Mouse (Mus musculus): Measurements from ENCODE around the gene Mok. TPM values are rescaled to one million over a fixed set of nuclear protein-coding genes. Genes with fewer than 3 reads are reported as not detected.
A peak's percentile ranks its signal among the peaks of the same experiment; 100 is the strongest.

Gene Mok
- polyA plus RNA-seq, 1 experiment from 2014 or later, result 2.6 TPM

DNA sequence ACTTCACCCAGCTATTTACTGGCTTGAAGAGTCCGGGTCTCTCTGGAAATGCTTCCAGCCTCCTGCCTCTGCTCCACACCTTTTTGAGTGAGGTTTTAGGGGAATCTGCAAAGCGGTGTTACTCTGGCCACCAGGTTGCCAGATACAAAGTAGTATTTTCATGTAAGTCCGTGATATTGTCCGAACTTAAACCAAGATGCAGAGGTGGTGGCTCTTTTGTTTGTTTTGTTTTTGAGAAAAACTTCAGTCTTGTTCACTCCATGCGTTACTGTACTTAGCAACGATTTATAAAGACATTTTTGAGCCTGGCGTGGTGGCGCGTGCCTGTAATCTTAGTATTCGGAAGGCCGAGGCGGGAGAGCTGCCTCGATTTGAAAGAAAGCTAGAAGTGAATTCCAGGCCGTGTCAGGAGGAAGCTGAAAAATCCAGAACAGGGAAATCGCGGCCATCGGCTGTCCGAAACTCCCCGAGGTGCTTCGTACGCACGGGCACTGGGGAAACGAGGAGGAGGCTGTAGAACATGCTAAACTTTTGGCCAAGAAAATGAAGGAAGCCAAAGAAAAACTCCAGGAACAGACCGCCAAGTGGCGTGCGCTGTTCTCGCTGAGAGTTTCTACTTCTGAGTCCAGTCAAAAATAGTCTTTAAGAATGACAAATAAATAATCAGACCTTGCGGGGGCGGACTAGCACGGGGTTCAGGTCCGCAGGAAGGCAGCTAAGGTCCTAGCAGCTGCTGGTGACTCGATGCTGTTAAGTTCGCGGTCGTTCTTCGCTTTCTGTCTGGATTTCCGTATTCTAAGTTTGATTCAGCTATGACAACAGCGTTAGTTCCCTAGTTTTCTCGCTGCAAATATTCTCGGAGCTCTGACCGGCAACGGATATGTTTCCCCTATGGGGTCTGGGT, 3.7 kb upstream of the Mok start:
- Histone ChIP-seq H3K4me3 (replicated peaks) (peak overlapping the region; percentile 52), H3K4me2 (replicated peaks) (peak overlapping the region; percentile 87), H3K4me1 (replicated peaks) (peaks cover 17% of the 10 kb centered on the region), H3K9me3 (no peaks in the 10 kb centered on the region), H3K27me3 (replicated peaks) (no peaks in the 10 kb centered on the region), H3K27ac (peak overlapping the region; percentile 64), H3K36me3 (no peaks in the 10 kb centered on the region), H3K9ac (peak overlapping the region; percentile 51)
- ATAC-seq, result peak; percentile 55
- WGBS, result under 1% methylated on average over 42 of the region's 42 CpGs

DNA sequence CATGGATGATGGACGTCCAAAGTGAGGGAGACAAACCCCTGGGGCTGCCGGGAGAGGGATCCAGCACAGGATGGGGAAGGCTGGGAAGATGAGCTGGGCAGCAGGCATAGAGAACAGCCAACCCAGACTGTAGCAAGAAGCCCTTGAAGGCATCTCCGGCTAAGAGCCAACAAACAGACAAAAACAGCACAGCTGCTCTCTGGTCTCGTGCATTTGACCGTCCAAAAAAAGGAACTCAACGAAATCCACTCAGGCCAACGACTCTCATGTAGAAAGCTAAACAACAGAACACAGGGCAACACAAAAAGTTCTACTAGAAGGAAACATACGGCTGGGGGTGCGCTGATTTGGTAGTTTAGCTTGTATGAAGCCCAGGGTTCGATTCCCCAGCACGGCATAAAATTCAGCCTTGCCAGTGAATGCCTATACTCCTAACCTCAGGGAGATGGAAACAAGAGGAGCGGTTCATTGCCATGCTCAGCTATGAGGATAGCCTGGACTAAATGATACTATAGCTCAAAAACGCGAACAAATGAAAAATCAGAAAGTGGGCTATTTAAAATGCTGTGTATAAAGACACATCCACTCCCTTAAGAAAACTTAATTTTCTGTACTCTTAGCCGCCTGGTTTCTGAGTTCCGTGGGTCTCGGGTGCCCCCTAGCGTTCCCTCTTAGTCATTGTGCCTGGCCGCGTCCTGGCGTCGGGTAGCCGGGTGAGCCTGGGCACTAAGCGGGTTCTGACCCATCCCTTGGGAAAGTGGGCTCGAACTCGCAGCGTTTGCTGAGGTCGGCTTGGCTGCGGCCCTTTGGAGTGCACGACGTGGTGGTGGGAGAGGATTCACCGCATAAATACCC, 2.7 kb upstream of the Mok start:
- 0 out of 2 replicates have a peak, but pooled peaks have one; percentile 4 for ATAC-seq
- peaks cover 17% of the 10 kb centered on the region for H3K4me1 ChIP-seq (replicated peaks)
- no peaks in the 10 kb centered on the region for H3K36me3 ChIP-seq
- no peaks in the 10 kb centered on the region for H3K9me3 ChIP-seq
- WGBS, result 18% methylated on average over 32 of the region's 32 CpGs
- H3K4me3 ChIP-seq (replicated peaks), result peak overlapping the region; percentile 52
- no peak overlapping the region for H3K27ac ChIP-seq
- peak overlapping the region; percentile 87 for H3K4me2 ChIP-seq (replicated peaks)
- peak overlapping the region; percentile 51 for H3K9ac ChIP-seq
- H3K27me3 ChIP-seq (replicated peaks), result no peaks in the 10 kb centered on the region

DNA sequence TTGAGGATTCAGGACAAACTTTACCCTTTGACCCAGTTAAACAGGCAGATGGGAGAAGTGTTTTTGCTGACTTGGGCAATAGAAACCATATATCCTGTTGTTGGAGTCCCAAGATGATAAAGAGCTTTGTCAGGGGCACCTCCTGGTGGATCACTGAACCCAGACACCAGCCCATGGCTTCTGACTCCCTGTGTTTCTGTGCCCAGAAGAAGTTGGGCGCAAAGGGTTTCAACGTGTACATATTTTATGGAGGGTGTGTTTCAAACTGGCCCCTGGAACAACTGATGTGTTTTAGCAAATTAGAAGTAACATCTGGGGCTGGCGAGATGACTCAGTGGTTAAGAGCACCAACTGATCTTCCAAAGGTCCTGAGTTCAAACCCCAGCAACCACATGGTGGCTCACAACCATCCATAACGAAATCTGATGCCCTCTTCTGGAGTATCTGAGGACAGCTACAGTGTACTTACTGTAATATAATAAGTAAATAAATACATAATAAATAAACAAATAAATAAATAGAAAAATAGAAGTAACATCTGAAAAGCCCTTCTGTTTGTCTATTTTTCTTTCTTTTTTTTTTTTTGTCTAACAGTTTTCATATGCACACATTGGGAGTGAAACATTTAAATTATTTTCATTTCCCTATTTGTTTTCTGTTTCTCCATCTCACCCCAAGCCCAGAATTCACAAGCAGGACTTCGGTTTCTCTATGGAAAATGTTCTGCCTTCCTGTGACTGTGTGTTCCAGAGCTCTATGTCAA, 1.2 kb upstream of the Mok start:
- WGBS, result 66% methylated on average over 5 of the region's 5 CpGs
- H3K4me3 ChIP-seq (replicated peaks), result no peak overlapping the region

DNA sequence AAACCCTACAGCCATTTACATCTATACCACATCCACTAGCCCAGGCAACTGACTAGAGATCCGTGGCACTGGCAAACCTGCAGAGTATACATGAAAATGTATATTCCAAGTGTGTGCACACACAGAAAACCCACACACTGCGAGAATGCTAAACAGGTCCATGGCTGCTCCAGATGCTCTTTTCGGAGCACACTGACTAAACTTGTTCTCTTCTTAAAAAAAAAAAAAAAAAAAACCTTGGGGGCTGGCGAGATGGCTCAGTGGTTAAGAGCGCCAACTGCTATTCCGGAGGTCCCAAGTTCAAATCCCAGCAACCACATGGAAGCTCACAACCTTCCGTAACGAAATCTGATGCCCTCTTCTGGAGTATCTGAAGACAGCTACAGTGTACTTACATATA, 2.9 kb downstream of the Mok start:
- no peaks in the 10 kb centered on the region for H3K27me3 ChIP-seq (replicated peaks)
- no peaks in the 10 kb centered on the region for H3K36me3 ChIP-seq
- ATAC-seq, result no peak
- peaks cover 4% of the 10 kb centered on the region for H3K4me1 ChIP-seq (replicated peaks)
- H3K9me3 ChIP-seq, result no peaks in the 10 kb centered on the region
- H3K4me3 ChIP-seq (replicated peaks), result no peak overlapping the region
- H3K27ac ChIP-seq, result no peak overlapping the region
- no peak overlapping the region for H3K4me2 ChIP-seq (replicated peaks)
- H3K9ac ChIP-seq, result no peak overlapping the region
- WGBS, result 86% methylated on average over 8 of the region's 8 CpGs

More for the DNA sequence above, 1.2 kb upstream of the Mok start:
- Histone ChIP-seq H3K36me3 (no peaks in the 10 kb centered on the region), H3K9me3 (no peaks in the 10 kb centered on the region), H3K27ac (no peak overlapping the region), H3K4me2 (replicated peaks) (no peak overlapping the region), H3K9ac (no peak overlapping the region), H3K4me1 (replicated peaks) (peaks cover 17% of the 10 kb centered on the region), H3K27me3 (replicated peaks) (no peaks in the 10 kb centered on the region)
- no peak for ATAC-seq

DNA sequence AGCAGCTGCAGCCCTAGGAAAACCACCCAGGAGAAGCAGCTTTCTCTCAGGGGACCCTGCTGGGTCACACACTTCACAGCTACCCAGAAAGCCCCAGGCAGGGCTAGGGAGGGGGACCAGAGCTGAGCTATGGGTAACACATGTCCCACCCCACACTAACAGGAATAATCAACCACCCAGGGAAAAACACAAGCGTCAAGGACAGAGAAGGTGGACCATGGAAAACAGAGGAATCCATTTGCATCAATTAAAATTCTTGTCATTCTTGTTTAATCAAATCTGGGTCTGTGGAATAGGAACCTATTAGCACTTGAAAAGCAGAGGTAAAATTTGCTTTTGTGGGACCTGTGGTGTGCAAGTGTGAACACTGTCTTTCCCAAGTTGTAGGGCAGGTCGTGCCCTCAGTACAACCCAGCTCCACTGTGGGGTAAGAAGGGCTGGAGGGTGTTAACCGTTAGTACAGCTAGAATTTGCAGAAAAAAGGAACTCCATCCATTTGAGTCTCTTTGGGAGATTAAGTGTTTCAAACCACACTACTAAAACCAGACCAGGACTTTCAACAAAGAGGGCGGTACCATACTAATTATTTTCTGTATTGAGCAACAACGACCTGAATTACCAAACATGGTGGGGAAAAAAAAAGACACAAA, 3.4 kb downstream of the Mok start:
- Histone ChIP-seq H3K4me1 (replicated peaks) (peaks cover 4% of the 10 kb centered on the region), H3K27me3 (replicated peaks) (no peaks in the 10 kb centered on the region), H3K27ac (no peak overlapping the region), H3K9me3 (no peaks in the 10 kb centered on the region), H3K36me3 (no peaks in the 10 kb centered on the region), H3K4me3 (replicated peaks) (no peak overlapping the region), H3K4me2 (replicated peaks) (no peak overlapping the region), H3K9ac (peak overlapping the region; percentile 17; the same call in 1 of the 2 replicates)
- ATAC-seq, result no peak
- WGBS, result 48% methylated on average over 5 of the region's 5 CpGs

DNA sequence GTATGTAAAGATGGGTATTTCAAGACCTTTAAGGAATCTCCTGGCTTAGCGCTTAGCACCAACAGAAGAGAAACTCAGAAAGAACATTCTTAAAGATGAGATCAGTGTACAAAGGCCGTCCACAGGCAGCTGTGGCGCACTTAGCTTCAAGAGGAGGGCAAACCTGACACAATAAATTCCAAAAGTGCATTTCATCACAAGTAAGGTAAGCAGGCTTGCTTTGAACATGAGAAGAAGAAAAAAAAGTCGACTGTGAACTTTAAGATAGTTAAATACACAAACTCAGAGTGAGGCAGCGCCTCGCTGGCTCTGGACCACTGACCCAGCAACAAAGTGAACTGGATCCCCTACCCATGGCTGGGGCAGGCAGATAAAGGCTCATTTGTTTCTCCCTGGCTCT, 4.0 kb downstream of the Mok start:
- no peaks in the 10 kb centered on the region for H3K27me3 ChIP-seq (replicated peaks)
- H3K4me2 ChIP-seq (replicated peaks), result no peak overlapping the region
- H3K9ac ChIP-seq, result peak overlapping the region; percentile 17; the same call in 1 of the 2 replicates
- peaks cover 4% of the 10 kb centered on the region for H3K4me1 ChIP-seq (replicated peaks)
- WGBS, result 39% methylated on average over 6 of the region's 6 CpGs
- no peaks in the 10 kb centered on the region for H3K9me3 ChIP-seq
- no peak for ATAC-seq
- no peaks in the 10 kb centered on the region for H3K36me3 ChIP-seq
- no peak overlapping the region for H3K4me3 ChIP-seq (replicated peaks)
- no peak overlapping the region for H3K27ac ChIP-seq

DNA sequence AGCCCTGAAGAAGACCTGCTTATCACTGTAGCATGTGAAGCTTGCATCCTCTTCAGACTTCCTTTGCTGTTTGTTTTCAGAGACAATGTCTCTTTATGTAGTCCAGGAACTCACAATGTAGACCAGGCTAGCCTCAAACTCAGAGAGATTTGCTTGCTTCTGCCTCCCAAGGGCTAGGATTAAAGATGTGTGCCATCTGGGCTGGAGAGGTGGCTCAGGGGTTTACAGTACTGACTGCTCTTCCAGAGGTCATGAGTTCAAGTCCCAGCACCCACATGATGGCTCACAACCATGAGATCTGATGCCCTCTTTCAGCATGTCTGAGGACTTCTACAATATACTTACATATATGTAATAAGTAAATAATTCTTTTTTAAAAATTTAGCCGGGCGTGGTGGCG, 5.6 kb downstream of the Mok start:
- H3K9me3 ChIP-seq, result no peaks in the 10 kb centered on the region
- no peak overlapping the region for H3K27ac ChIP-seq
- H3K36me3 ChIP-seq, result no peaks in the 10 kb centered on the region
- H3K4me3 ChIP-seq (replicated peaks), result no peak overlapping the region
- no peak overlapping the region for H3K4me2 ChIP-seq (replicated peaks)
- H3K27me3 ChIP-seq (replicated peaks), result no peaks in the 10 kb centered on the region
- no peaks in the 10 kb centered on the region for H3K4me1 ChIP-seq (replicated peaks)
- H3K9ac ChIP-seq, result no peak overlapping the region
- no peak for ATAC-seq
- 91% methylated on average over 3 of the region's 3 CpGs for WGBS

DNA sequence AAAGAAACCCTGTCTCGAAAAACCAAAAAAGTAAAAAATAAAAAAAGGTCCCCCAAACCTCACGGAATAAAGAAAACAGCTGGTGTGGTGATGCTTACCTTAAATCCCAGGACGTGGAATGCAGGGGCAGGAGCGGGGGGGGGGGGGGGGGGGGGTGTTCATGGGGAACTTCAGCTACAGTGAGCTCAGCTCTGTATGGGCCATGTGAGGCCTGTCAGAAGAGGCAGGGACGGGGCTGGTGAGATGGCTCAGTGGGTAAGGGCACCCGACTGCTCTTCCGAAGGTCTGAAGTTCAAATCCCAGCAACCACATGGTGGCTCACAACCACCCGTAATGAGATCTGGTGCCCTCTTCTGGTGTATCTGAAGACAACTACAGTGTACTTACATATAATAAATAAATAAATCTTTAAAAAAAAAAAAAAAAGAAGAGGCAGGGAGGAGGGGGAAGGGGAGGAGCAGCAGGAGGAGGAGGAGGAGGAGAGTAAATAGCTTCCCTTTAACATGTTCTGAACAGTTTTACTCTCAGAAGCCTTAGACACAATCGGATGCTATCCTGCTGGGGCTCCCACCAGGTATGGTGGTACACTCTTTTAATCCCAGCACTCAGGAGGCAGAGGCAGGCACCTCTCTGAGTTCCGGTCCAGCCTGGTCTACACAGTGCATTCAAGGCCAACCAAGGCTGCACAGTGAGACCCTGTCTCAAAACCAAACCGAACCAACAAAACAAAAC, 10.3 kb downstream of the Mok start:
- H3K4me1 ChIP-seq (replicated peaks), result no peaks in the 10 kb centered on the region
- H3K9me3 ChIP-seq, result no peaks in the 10 kb centered on the region
- WGBS, result 80% methylated on average over 11 of the region's 11 CpGs
- H3K4me2 ChIP-seq (replicated peaks), result no peak overlapping the region
- no peaks in the 10 kb centered on the region for H3K36me3 ChIP-seq
- H3K27ac ChIP-seq, result no peak overlapping the region
- H3K27me3 ChIP-seq (replicated peaks), result no peaks in the 10 kb centered on the region
- no peak overlapping the region for H3K9ac ChIP-seq
- no peak for ATAC-seq
- no peak overlapping the region for H3K4me3 ChIP-seq (replicated peaks)

DNA sequence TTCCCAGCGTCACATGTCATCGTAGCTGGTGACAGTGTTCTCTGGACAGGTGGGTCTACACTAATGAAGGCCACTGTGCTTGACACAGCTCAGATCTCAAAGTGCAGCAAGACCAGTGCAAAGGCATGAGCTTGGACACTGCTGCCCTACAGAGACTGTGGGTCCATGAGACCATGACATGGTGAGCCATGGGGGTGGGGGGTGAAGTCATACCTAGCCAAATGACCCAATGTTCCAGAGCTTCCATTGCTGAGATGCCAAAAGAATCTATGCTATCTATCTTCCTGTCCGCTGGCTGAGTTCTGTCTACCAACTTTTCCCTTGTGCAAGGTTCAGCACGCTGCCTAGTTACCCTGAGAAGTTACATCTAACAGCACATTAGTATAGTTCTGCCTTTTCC, 11.8 kb downstream of the Mok start:
- H3K27me3 ChIP-seq (replicated peaks), result no peaks in the 10 kb centered on the region
- H3K4me3 ChIP-seq (replicated peaks), result no peak overlapping the region
- no peak for ATAC-seq
- no peaks in the 10 kb centered on the region for H3K4me1 ChIP-seq (replicated peaks)
- WGBS, result 94% methylated on average over 4 of the region's 4 CpGs
- no peaks in the 10 kb centered on the region for H3K36me3 ChIP-seq
- H3K4me2 ChIP-seq (replicated peaks), result no peak overlapping the region
- H3K9ac ChIP-seq, result no peak overlapping the region
- no peaks in the 10 kb centered on the region for H3K9me3 ChIP-seq
- no peak overlapping the region for H3K27ac ChIP-seq

DNA sequence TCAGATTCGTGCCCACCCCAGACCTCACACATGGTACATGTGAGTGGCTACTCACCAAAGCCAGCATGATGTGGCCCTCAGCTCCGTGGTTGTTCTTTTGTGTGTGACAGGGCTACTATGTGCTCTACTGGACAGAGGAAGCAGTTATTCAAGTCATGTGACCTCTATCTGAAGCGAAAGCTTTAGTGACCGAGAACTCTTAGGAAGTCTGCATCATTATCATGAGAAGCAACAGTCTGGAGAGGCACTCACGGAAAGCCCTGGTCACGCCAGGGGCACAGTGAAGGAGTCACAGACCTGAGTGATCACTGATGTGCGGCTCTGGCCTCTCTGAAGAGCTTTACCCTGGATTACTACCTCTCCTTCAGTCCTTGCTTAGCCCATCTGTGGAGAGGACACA, 18.4 kb downstream of the Mok start:
- 87% methylated on average over 7 of the region's 7 CpGs for WGBS
- ATAC-seq, result no peak
- no peak overlapping the region for H3K4me3 ChIP-seq (replicated peaks)
- H3K9me3 ChIP-seq, result no peaks in the 10 kb centered on the region
- H3K27ac ChIP-seq, result no peak overlapping the region
- H3K27me3 ChIP-seq (replicated peaks), result no peaks in the 10 kb centered on the region
- no peaks in the 10 kb centered on the region for H3K4me1 ChIP-seq (replicated peaks)
- H3K9ac ChIP-seq, result no peak overlapping the region
- H3K4me2 ChIP-seq (replicated peaks), result no peak overlapping the region
- H3K36me3 ChIP-seq, result no peaks in the 10 kb centered on the region

DNA sequence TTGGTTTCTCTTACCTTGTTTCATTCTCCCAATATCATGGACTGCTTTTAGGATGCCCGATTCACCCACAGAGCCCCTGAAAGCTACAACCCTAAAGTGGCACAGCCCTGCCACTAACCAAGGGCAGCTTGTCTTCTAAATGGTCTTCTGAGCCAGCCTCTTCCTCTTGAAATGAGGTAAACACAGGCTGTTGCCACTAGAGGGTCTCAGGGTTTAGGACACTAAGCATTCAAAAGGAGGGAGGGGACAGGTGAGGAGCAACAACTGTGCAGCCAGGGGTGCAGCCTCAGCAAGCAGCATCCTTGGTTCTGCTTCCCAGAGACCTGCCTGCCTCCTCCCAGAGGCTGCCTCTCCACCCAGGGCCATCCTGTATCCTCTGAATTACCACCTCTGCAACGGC, 19.0 kb downstream of the Mok start:
- 86% methylated on average over 2 of the region's 2 CpGs for WGBS
- Histone ChIP-seq H3K27me3 (replicated peaks) (no peaks in the 10 kb centered on the region), H3K27ac (no peak overlapping the region), H3K4me1 (replicated peaks) (no peaks in the 10 kb centered on the region), H3K9me3 (no peaks in the 10 kb centered on the region), H3K36me3 (no peaks in the 10 kb centered on the region), H3K9ac (no peak overlapping the region), H3K4me2 (replicated peaks) (no peak overlapping the region), H3K4me3 (replicated peaks) (no peak overlapping the region)
- ATAC-seq, result no peak
